17 mouse cellular contexts compared by ENCODE assay signal in genomic region chr16:57504728-57505127, GRCm38 (mm10).
"Had no signal": no experiment of that assay in that cellular context is flagged by ENCODE, and none has a peak within 500 bp of the region (broad histone marks: within the 10 kb centered on the region; RNA-seq: fewer than 3 reads in every experiment).

No protein-coding gene starts in this region.

- ATAC-seq: liver, embryonic 12.5 days; liver, postnatal 0 days; lung, postnatal 0 days; midbrain, embryonic 13.5 days; midbrain, embryonic 15.5 days; midbrain, embryonic 16.5 days had no signal

- DNase-seq: left cerebral cortex, postnatal 4 days; liver; liver, embryonic 13.5 days; liver, postnatal 0 days; lung, adult 18-20 months; lung, adult 2 months; lung, embryonic 14.5 days; lung, postnatal 10 days; lung, postnatal 14 days; lung, postnatal 36 days; lung, postnatal 4 days; midbrain, embryonic 14.5 days had no signal
